Mouse (Mus musculus) adrenal gland, adult (tissue): ENCODE data around the gene Klhdc7b.

ENCODE experiments used
- DNase-seq, 2 experiments: peaks; one replicate each; pipeline ENCODE4 v3.0.0; 2022 to 2023; ENCODE audit warnings: low spot score in 1 of 2; ENCODE audit not compliant: inconsistent age in 2 of 2

Gene Klhdc7b

GRCm38 (mm10) chr15:89374340-89374739, 10.4 kb upstream of the Klhdc7b start:
- DNase-seq = no peak

GRCm38 (mm10) chr15:89374801-89375534, 9.7 kb upstream of the Klhdc7b start:
- peak in 1 of 2 experiments; percentile 36 for DNase-seq

DNA sequence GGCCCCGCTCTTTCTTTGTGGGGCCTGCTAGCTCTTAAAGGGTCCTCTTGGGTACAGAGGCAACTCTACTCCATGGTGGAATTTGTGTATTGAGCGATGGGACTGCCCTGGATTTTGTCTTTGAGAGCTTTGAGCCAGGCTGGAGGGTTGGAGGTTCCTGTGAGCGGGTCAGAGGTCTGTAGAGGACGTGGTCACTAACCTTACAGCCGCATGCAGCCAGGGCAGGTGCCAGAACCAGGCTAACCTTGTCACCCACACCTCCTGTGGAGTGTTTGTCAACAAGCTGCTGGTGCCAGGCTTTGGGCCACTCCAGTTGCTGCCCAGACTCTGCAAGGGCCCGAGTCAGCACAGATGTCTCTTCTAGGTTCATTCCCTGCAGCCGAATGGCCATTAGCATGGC, 8.7 kb upstream of the Klhdc7b start:
- DNase-seq = peak in 1 of 2 experiments; percentile 20

- peak in 1 of 2 experiments; percentile 24 for DNase-seq
Measured at GRCm38 (mm10) chr15:89376957-89377356, 7.8 kb upstream of the Klhdc7b start, which contains the start of gene Tymp. Gene Tymp, minus strand, starts transcription at chr15:89377039.

DNA sequence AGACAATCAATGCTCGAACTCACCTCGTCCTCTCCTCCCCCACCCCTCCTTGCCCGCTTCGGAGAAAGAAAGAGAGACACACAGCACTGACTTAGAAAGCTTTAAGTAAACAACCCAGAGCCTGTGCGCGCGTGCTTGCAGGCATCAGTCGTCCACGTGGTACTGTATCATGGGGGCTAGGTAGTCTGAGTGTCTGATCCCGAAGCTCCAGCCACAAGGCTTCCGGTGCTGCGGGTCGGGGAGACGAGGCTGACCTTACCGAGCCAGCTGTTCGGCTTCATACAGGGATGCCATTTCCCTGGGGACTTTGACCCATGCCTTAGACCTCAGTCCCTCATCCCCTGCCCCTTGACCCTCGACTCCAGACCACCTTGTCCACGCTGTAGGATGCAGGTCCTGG, 7.4 kb upstream of the Klhdc7b start:
- peak in 1 of 2 experiments; percentile 19 for DNase-seq

- DNase-seq = no peak
Measured at GRCm38 (mm10) chr15:89377938-89378828, 6.5 kb upstream of the Klhdc7b start.

- peak; percentile 19 to 56 for DNase-seq
Measured at GRCm38 (mm10) chr15:89378831-89379401, 5.8 kb upstream of the Klhdc7b start, which contains the start of gene Odf3b. Gene Odf3b, minus strand, starts transcription at chr15:89379282.

GRCm38 (mm10) chr15:89379429-89379828, 5.3 kb upstream of the Klhdc7b start:
- peak in 1 of 2 experiments; percentile 42 for DNase-seq

DNA sequence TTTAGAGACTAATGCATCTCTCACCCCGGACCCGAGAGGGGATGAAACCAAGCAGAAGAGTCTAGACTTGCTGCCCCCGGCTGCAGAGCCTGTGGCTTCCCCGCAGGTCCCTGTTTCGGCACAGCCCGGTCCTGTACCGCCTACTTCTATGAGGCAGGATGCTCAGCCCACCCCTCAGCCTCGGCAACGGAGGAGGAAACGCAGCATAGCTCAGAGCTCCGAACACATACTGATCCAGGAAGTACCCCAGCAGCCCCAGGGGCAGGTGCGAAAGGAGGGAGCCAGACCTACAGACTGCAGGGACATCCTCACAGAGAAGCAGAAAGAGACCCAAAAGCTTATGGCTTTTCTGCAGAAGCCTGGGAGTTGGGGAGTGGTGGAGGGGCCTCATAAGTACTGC, 2.4 kb downstream of the Klhdc7b start:
- DNase-seq = no peak

DNA sequence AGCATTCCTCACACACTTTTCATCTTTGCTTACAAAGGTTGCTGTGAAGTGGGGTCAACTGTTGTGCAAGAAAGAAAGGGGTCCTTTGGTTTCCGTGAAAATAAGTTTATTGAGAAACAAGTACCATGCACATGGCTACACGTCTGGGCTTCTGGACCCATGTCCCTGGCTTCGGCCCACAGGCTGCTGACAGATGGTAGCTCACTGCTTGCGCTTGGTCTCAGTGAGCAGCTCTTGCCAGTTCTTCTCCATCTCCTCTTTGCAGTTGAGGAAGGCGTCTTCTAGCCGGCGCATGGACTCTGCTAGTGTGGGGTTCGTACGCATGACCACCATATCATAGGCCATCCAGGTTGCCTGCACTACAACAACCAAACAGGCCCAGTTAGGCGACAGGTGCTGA, 5.4 kb downstream of the Klhdc7b start:
- DNase-seq = no peak

DNA sequence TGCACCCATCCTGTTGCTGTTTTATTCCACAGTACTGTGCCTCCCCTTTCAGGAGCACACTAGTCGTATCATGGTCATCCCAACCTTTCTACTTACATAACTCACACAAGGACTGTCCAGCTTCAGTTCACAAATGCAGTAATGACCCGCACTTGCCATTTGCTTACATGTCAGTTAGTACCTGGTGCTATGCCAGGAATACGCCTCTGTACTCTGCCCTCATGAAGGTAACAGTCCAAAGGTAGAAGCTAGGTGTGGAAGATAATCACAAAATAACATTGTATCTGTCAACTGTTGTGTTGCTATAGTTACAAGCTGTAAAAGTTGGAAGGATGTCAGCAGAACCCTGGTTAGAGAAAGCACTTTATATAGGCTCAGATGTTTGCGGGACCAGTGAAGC, 12.2 kb downstream of the Klhdc7b start:
- DNase-seq = no peak

- no peak for DNase-seq
Measured at GRCm38 (mm10) chr15:89398146-89398545, 13.4 kb downstream of the Klhdc7b start.

DNA sequence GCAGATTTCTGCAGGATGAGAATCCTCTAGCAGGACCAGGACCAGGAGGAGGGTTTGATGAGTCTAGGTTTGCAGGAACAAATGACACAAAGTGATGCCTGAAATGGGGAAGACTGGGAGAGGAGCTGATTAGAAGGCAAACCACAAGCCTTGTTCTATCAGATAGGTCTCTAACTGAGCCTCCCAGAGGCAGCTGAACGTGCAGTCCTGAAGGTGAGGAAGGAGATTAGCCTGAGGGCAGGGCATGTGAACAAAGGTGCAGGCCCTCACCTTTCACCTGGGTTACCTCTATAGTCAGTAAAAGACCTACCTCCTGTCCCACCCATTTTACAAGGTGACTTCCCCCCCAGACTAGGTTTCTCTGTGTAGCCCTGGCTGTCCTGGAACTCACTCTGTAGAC, 15.0 kb downstream of the Klhdc7b start:
- DNase-seq = no peak

DNA sequence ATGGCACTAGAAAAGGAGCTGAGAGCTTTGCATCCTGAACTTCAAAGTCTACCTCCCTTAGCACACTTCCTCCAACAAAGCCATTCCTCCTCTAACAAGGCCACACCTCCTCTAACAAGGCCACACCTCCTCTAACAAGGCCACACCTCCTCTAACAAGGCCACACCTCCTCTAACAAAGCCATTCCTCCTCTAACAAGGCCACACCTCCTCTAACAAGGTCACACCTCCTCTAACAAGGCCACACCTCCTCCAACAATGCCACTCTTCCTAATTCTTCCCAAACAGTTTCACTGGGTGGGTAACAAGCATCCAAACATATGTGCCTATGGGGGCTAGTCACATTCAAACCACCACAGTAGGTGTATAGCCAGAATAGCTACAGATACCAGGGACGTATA, 17.8 kb downstream of the Klhdc7b start:
- DNase-seq = no peak

DNA sequence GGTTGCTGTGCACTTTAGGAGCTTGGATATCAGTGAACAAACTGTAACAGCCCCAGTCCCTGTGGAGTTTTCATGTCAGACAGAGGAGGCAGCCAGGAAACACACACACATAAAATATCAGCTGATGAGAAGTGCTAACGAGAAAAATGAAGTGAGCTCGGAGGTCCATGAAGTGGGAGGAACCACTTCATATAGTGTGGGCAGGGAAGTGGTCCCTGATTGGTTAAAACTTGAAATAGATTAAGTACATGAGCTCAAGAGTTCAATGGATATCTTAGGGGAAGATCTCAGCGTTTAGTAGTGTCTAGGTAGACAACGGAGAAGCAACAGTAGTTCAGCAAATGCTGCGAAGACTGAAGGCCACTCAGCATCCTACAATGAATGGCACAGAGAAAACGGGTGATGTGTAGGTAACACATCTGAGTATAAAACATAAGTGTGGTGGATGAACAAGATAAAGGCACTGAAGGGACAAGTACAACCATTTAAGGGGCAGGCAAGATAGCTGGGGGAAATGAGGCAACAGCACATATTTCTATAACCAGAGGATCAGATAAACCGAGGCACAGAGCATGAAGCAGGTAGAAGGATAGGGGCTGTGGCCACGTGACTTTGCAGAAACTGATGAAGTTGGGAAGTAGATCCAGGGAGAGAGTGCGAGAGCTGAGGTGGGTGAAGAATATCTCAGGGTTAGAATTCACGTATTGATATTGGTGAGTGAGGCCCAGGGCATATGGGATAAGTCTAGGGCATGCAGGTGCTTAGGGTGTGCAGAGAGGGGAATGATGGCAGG, 20.3 kb downstream of the Klhdc7b start:
- DNase-seq = no peak

- DNase-seq = no peak
Measured at GRCm38 (mm10) chr15:89406691-89407090, 22.0 kb downstream of the Klhdc7b start.

- DNase-seq = no peak
Measured at GRCm38 (mm10) chr15:89410118-89410517, 25.4 kb downstream of the Klhdc7b start, which contains the start of gene Syce3. Gene Syce3, minus strand, starts transcription at chr15:89410503.

DNA sequence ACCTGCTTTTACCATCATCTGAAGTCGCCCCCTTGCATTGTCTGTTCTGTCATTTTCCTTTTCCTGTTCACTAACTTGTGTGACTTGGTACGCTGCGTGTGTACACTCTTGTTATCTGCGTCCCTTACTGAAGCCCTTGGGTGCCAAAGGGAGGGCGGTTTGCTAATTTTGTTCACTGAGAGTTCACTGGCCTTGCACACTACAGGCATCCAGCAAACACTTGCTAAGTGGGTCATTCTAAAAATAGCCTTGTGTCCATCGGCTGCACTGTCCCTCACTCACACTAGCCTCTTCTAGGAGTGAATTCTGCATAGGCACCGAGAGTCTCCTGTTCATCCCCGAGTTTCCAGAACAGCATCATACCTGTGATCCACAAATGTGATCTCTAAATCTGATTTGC, 30.6 kb downstream of the Klhdc7b start:
- no peak for DNase-seq

- no peak for DNase-seq
Measured at GRCm38 (mm10) chr15:89421938-89422337, 37.2 kb downstream of the Klhdc7b start.

DNA sequence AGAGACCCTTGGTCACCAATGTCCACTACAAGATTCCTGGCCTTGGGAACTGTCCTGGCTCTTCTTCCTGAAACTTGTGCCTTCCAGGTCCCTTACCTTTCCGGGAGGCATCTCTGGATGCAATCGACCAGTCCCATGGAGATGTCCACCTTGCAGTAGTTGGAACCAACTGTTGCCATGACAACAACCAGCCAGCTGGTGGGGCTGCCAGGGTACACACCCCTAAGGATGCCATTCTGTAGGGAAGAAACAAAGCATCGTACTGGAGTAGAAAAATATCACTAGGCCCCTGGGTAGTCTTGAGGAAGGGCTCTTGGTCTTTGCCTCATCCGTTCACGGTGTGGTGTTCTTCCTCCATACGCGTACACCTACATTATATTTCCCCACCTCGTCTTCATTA, 39.9 kb downstream of the Klhdc7b start:
- no peak for DNase-seq

GRCm38 (mm10) chr15:89425711-89426121, 41.0 kb downstream of the Klhdc7b start, which contains the start of gene Cpt1b:
Gene Cpt1b, minus strand, starts transcription at chr15:89425863.
- peak in 1 of 2 experiments; percentile 64 for DNase-seq
